In genomic region chr12:21208172-21208795, GRCm38 (mm10) we compare ENCODE assay signal across 22 mouse cellular contexts.
DNase-seq lines count a peak whose midpoint lies in the region; ATAC-seq and TF ChIP-seq lines count a peak whose summit lies in the region.
"Had no signal": no experiment of that assay in that cellular context is flagged by ENCODE, and none has a peak within 500 bp of the region (broad histone marks: within the 10 kb centered on the region; RNA-seq: fewer than 3 reads in every experiment).

No protein-coding gene starts in this region.

- no peak for TF ChIP-seq CTCF in stomach, postnatal 0 days (IDR thresholded peaks at IDR 0.05; ENCODE audit: low read depth)

- peaks cover 3% of the 10 kb centered on the region; the same call in 1 of the 2 replicates for H3K36me3 ChIP-seq in liver, embryonic 11.5 days (ENCODE audit: control insufficient read depth, insufficient read depth, low read length)
- 0 out of 2 replicates have a peak, but pooled peaks cover 2% of the 10 kb centered on the region for H3K36me3 ChIP-seq in stomach, postnatal 0 days (ENCODE audit: control insufficient read depth, insufficient read depth, low read length)

- H3K4me2 ChIP-seq in liver, embryonic 11.5 days, result no peak overlapping the region
- no peak overlapping the region for H3K4me2 ChIP-seq in stomach, postnatal 0 days (replicated peaks; ENCODE audit: low read depth)
- H3K4me2 ChIP-seq: heart, embryonic 11.5 days; midbrain, embryonic 13.5 days; neural tube, embryonic 15.5 days had no signal

- peaks cover 11% of the 10 kb centered on the region; the same call in 1 of the 2 replicates for H3K4me1 ChIP-seq in liver, embryonic 11.5 days (replicated peaks; ENCODE audit: control insufficient read depth, insufficient read depth, low read length)
- H3K4me1 ChIP-seq in stomach, postnatal 0 days (replicated peaks; ENCODE audit: control insufficient read depth, insufficient read depth), result 0 out of 2 replicates have a peak, but pooled peaks cover 2% of the 10 kb centered on the region
- H3K4me1 ChIP-seq: limb, embryonic 10.5 days had no signal

- no peak for ATAC-seq in liver, embryonic 11.5 days (replicated peaks; ENCODE audit: low FRiP score)
- ATAC-seq in common myeloid progenitor, adult 5-6 weeks (replicated peaks; ENCODE audit: low read depth, poor library complexity, severe bottlenecking), result peak; percentile 74
- ATAC-seq in megakaryocyte, adult 5-6 weeks (ENCODE audit: poor library complexity, severe bottlenecking), result peak; percentile 35; the same call in 1 of the 2 replicates
- ATAC-seq in stomach, postnatal 0 days (ENCODE audit: low FRiP score, low TSS enrichment), result no peak
- ATAC-seq: hindbrain, embryonic 16.5 days; midbrain, embryonic 13.5 days had no signal

- no peak for DNase-seq in liver, embryonic 11.5 days (ENCODE audit: low spot score)
- DNase-seq in liver, result no peak
- no peak for DNase-seq in stomach, postnatal 0 days (ENCODE audit: low spot score)
- no peak for DNase-seq in frontal cortex, postnatal 25 days (ENCODE audit: low spot score in 2 of 2)
- DNase-seq in lung, postnatal 10 days, result no peak
- DNase-seq: adrenal gland, adult 2 months; cerebellum, adult 11-12 months; cerebellum, postnatal 25 days; gastrocnemius, postnatal 36 days; heart, postnatal 14 days; kidney, adult 9 months; lung, postnatal 14 days had no signal

- no peak overlapping the region for H3K9ac ChIP-seq in liver, embryonic 11.5 days (ENCODE audit: low read depth, low read length)
- no peak overlapping the region for H3K9ac ChIP-seq in stomach, postnatal 0 days (ENCODE audit: low read length)
- H3K9ac ChIP-seq: liver, embryonic 14.5 days; midbrain, embryonic 13.5 days; neural tube, embryonic 15.5 days had no signal

- H3K4me3 ChIP-seq in liver, embryonic 11.5 days (ENCODE audit: low read depth, low read length), result no peak overlapping the region
- H3K4me3 ChIP-seq in stomach, postnatal 0 days (ENCODE audit: low read depth, low read length), result no peak overlapping the region
- H3K4me3 ChIP-seq: erythroblast, embryonic 14.5 days; limb, embryonic 10.5 days; midbrain, embryonic 13.5 days; myocyte; neural tube, embryonic 15.5 days had no signal

- no peaks in the 10 kb centered on the region for H3K9me3 ChIP-seq in liver, embryonic 11.5 days (ENCODE audit: control insufficient read depth, low read length)
- H3K9me3 ChIP-seq in stomach, postnatal 0 days (ENCODE audit: control insufficient read depth, low read length), result no peaks in the 10 kb centered on the region
- H3K9me3 ChIP-seq: limb, embryonic 10.5 days; midbrain, embryonic 13.5 days; neural tube, embryonic 15.5 days had no signal

- H3K27me3 ChIP-seq in liver, embryonic 11.5 days (replicated peaks; ENCODE audit: control insufficient read depth, insufficient read depth, low read length), result no peaks in the 10 kb centered on the region
- H3K27me3 ChIP-seq in stomach, postnatal 0 days (ENCODE audit: control insufficient read depth, insufficient read depth, low read length), result no peaks in the 10 kb centered on the region
- H3K27me3 ChIP-seq: midbrain, embryonic 13.5 days; neural tube, embryonic 15.5 days had no signal

- WGBS in liver, embryonic 11.5 days, result 72% methylated on average over 11 of the region's 11 CpGs
- WGBS in stomach, postnatal 0 days, result 75% methylated on average over 11 of the region's 11 CpGs

- no peak for TF ChIP-seq EP300 in stomach, postnatal 0 days (optimal IDR thresholded peaks at IDR 0.05)

- H3K27ac ChIP-seq in liver, embryonic 11.5 days (ENCODE audit: low read depth, low read length), result peak overlapping the region; percentile 11; the same call in 1 of the 2 replicates
- H3K27ac ChIP-seq in stomach, postnatal 0 days (replicated peaks), result 0 out of 2 replicates have a peak overlapping the region, but pooled peaks have one; percentile 13
- H3K27ac ChIP-seq: limb, embryonic 10.5 days; liver, embryonic 14.5 days; midbrain, embryonic 13.5 days; neural tube, embryonic 15.5 days had no signal

Comparison
In these comparisons a context has a peak if more than half of its experiments do, and no peak if none do; other contexts are left out.
1. ATAC-seq: peak in common myeloid progenitor, adult 5-6 weeks (single experiment) and megakaryocyte, adult 5-6 weeks (single experiment); none in liver, embryonic 11.5 days (single experiment) and stomach, postnatal 0 days (single experiment).